ENCODE assay signal across 9 mouse cellular contexts in the genomic region with DNA sequence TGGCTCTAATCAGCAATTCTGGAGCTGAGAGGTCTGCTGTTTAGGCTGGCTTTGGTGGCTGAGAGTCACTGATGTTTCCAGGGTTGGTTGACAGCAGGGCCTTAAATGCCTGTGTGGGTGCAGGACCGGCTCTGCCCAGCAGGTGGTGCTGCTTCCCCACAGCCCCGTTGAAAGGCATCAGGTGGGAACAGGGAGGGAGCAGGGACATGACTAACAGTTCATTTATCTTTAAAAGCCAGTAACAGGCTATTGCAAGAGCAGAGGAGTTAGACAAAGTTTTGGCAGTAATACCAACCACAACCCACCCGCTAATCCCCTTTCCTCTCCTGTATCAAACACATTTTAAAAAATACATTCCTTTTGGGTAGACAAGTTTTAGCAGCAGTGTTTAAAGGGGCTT. TPM values are rescaled to one million over a fixed set of nuclear protein-coding genes. Genes with fewer than 3 reads are reported as not detected.
A peak's percentile ranks its signal among the peaks of the same experiment; 100 is the strongest.
DNase-seq lines count a peak whose midpoint lies in the region; ATAC-seq lines count a peak whose summit lies in the region.
"Had no signal": no experiment of that assay in that cellular context is flagged by ENCODE, and none has a peak within 500 bp of the region (broad histone marks: within the 10 kb centered on the region; RNA-seq: fewer than 3 reads in every experiment).

No protein-coding gene starts in this region.

- DNase-seq in Muller cell, postnatal 12 days (ENCODE audit: inconsistent ontology term): peak; percentile 89
- peak; percentile 80 to 91 for DNase-seq in cerebellum, adult 18-20 months
- DNase-seq in forelimb bud, embryonic 11.5 days (ENCODE audit: low read depth, low spot score): peak; percentile 83
- DNase-seq in hindbrain, embryonic 14.5 days (ENCODE audit: low spot score): peak; percentile 90
- peak; percentile 84 to 90 for DNase-seq in left cerebral cortex, adult 18-20 months (ENCODE audit: low spot score in 2 of 2)
- DNase-seq in right cerebral cortex, adult 18-20 months: peak; percentile 79
- peak; percentile 87 for DNase-seq in urinary bladder, postnatal 14 days (ENCODE audit: low spot score)

- no peak overlapping the region for H3K4me3 ChIP-seq in hindbrain, embryonic 14.5 days (replicated peaks; ENCODE audit: low read length)
- H3K4me3 ChIP-seq: liver, embryonic 15.5 days had no signal

- 0 out of 2 replicates have a peak, but pooled peaks have one; percentile 38 for ATAC-seq in hindbrain, embryonic 14.5 days (ENCODE audit: low FRiP score)
- peak; percentile 100 for ATAC-seq in megakaryocyte, adult 5-6 weeks (ENCODE audit: poor library complexity, severe bottlenecking)

- H3K27me3 ChIP-seq in hindbrain, embryonic 14.5 days (ENCODE audit: control insufficient read depth, insufficient read depth, low read length): no peaks in the 10 kb centered on the region
- H3K27me3 ChIP-seq: liver, embryonic 15.5 days had no signal

- WGBS in hindbrain, embryonic 14.5 days: 31% methylated on average over 3 of the region's 3 CpGs

- H3K4me2 ChIP-seq in hindbrain, embryonic 14.5 days (replicated peaks): no peak overlapping the region
- H3K4me2 ChIP-seq: liver, embryonic 15.5 days had no signal

- H3K9me3 ChIP-seq in hindbrain, embryonic 14.5 days (ENCODE audit: control insufficient read depth, low read length): no peaks in the 10 kb centered on the region
- H3K9me3 ChIP-seq: liver, embryonic 15.5 days had no signal

- no peak overlapping the region for H3K27ac ChIP-seq in hindbrain, embryonic 14.5 days
- H3K27ac ChIP-seq: liver, embryonic 15.5 days had no signal

- H3K4me1 ChIP-seq in hindbrain, embryonic 14.5 days (replicated peaks; ENCODE audit: control insufficient read depth, insufficient read depth, low read length): no peaks in the 10 kb centered on the region
- H3K4me1 ChIP-seq: liver, embryonic 15.5 days had no signal

- no peak overlapping the region for H3K9ac ChIP-seq in hindbrain, embryonic 14.5 days
- H3K9ac ChIP-seq: liver, embryonic 15.5 days had no signal

- peaks cover 41% of the 10 kb centered on the region for H3K36me3 ChIP-seq in hindbrain, embryonic 14.5 days (replicated peaks; ENCODE audit: control insufficient read depth, insufficient read depth)

RNA-seq across cellular contexts. Expression of a gene that starts 30.5 kb away (rescaled TPM):
- 44.3 and 54.0 TPM in 2 replicates for polyA plus RNA-seq in hindbrain, embryonic 14.5 days (2014; fragmentation: Nextera tagmentation; extraction: Ambion mirVana)
- 10 to 100 TPM; 50.5 to 56.6 TPM for total RNA-seq in left cerebral cortex, adult 18-20 months (2021)
- 32.5 and 35.1 TPM in 2 replicates for total RNA-seq in megakaryocyte, adult 5-6 weeks (2015)
- 35.4 and 36.5 TPM in 2 replicates for total RNA-seq in megakaryocyte, adult 5-6 weeks (2017)

RNA-seq across cellular contexts. Expression of a gene that starts 30.8 kb away (rescaled TPM):
- 202 and 206 TPM in 2 replicates for polyA plus RNA-seq in hindbrain, embryonic 14.5 days (2014; fragmentation: Nextera tagmentation; extraction: Ambion mirVana)
- 100 to 1,000 TPM; 144 to 182 TPM for total RNA-seq in left cerebral cortex, adult 18-20 months (2021)
- 196 and 214 TPM in 2 replicates for total RNA-seq in megakaryocyte, adult 5-6 weeks (2015)
- total RNA-seq in megakaryocyte, adult 5-6 weeks (2017): 356 and 360 TPM in 2 replicates
